In the genomic region with DNA sequence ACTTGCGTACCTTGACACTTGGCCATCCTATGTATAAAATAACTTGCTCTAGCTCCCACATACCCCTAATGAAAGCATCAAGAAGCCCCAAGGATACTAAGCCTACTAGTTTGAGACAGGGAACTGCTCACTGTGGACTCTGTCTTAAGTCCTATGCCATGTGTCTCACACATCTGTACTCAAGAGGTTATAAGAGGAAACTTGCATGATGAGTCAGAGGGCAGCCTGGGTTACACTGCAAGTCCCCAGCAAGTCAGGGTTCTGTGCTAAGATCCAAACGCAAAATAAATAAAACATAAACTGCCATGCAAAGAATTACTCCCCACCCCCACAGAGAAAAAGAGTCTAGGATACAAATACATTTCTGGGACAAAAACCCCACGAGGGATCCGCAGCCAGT, we compare ENCODE assay signal across 27 mouse cellular contexts. TPM values are rescaled to one million over a fixed set of nuclear protein-coding genes. Genes with fewer than 3 reads are reported as not detected.
DNase-seq lines count a peak whose midpoint lies in the region; ATAC-seq lines count a peak whose summit lies in the region.
"Had no signal": no experiment of that assay in that cellular context is flagged by ENCODE, and none has a peak within 500 bp of the region (broad histone marks: within the 10 kb centered on the region; RNA-seq: fewer than 3 reads in every experiment).

No protein-coding gene starts in this region.

- no peaks in the 10 kb centered on the region for H3K27me3 ChIP-seq in hindbrain, embryonic 13.5 days
- H3K27me3 ChIP-seq in hindbrain, embryonic 14.5 days (ENCODE audit: control insufficient read depth, insufficient read depth, low read length), result no peaks in the 10 kb centered on the region
- no peaks in the 10 kb centered on the region for H3K27me3 ChIP-seq in midbrain, embryonic 11.5 days (ENCODE audit: control insufficient read depth, insufficient read depth, low read length)
- H3K27me3 ChIP-seq in midbrain, embryonic 13.5 days, result 0 out of 2 replicates have a peak, but pooled peaks cover 2% of the 10 kb centered on the region
- no peaks in the 10 kb centered on the region for H3K27me3 ChIP-seq in intestine, embryonic 14.5 days (replicated peaks; ENCODE audit: control insufficient read depth, insufficient read depth, low read length)
- H3K27me3 ChIP-seq: embryonic facial prominence, embryonic 12.5 days; Patski had no signal

- H3K9me3 ChIP-seq in hindbrain, embryonic 13.5 days, result no peaks in the 10 kb centered on the region
- no peaks in the 10 kb centered on the region for H3K9me3 ChIP-seq in hindbrain, embryonic 14.5 days (ENCODE audit: control insufficient read depth, low read length)
- H3K9me3 ChIP-seq in midbrain, embryonic 11.5 days (ENCODE audit: control insufficient read depth, low read length), result no peaks in the 10 kb centered on the region
- no peaks in the 10 kb centered on the region for H3K9me3 ChIP-seq in midbrain, embryonic 13.5 days
- no peaks in the 10 kb centered on the region for H3K9me3 ChIP-seq in intestine, embryonic 14.5 days (ENCODE audit: control insufficient read depth, low read length)
- H3K9me3 ChIP-seq: embryonic facial prominence, embryonic 12.5 days; forebrain, embryonic 10.5 days; heart, embryonic 10.5 days had no signal

- no peak overlapping the region for H3K4me3 ChIP-seq in hindbrain, embryonic 13.5 days
- no peak overlapping the region for H3K4me3 ChIP-seq in hindbrain, embryonic 14.5 days (replicated peaks; ENCODE audit: low read length)
- no peak overlapping the region for H3K4me3 ChIP-seq in midbrain, embryonic 11.5 days (ENCODE audit: low read depth, low read length)
- no peak overlapping the region for H3K4me3 ChIP-seq in midbrain, embryonic 13.5 days (replicated peaks)
- H3K4me3 ChIP-seq in intestine, embryonic 14.5 days (ENCODE audit: low read depth, low read length), result no peak overlapping the region
- H3K4me3 ChIP-seq: myocyte had no signal

- H3K4me2 ChIP-seq in hindbrain, embryonic 13.5 days, result no peak overlapping the region
- H3K4me2 ChIP-seq in hindbrain, embryonic 14.5 days (replicated peaks), result no peak overlapping the region
- H3K4me2 ChIP-seq in midbrain, embryonic 11.5 days, result no peak overlapping the region
- no peak overlapping the region for H3K4me2 ChIP-seq in midbrain, embryonic 13.5 days (replicated peaks)
- H3K4me2 ChIP-seq in intestine, embryonic 14.5 days (ENCODE audit: low read length), result no peak overlapping the region

- no peak for DNase-seq in hindbrain, embryonic 14.5 days (ENCODE audit: low spot score)
- DNase-seq in midbrain, embryonic 11.5 days (ENCODE audit: low spot score, missing footprints), result peak; percentile 26
- DNase-seq in intestine, embryonic 14.5 days (ENCODE audit: low spot score), result peak; percentile 41
- DNase-seq in retina, postnatal 1 day, result no peak
- DNase-seq in layer of hippocampus, postnatal 10 days (ENCODE audit: low spot score in 2 of 2), result no peak
- DNase-seq: adrenal gland, postnatal 25 days; cerebellum, adult 18-20 months; gastrocnemius, postnatal 14 days; heart, postnatal 36 days; left cerebral cortex, postnatal 4 days; lung, postnatal 36 days; midbrain, embryonic 14.5 days; right cerebral cortex, adult 18-20 months; thymus, adult 18-20 months had no signal

- H3K4me1 ChIP-seq in hindbrain, embryonic 13.5 days (replicated peaks), result peaks cover 19% of the 10 kb centered on the region
- peaks cover 10% of the 10 kb centered on the region for H3K4me1 ChIP-seq in hindbrain, embryonic 14.5 days (replicated peaks; ENCODE audit: control insufficient read depth, insufficient read depth, low read length)
- peaks cover 12% of the 10 kb centered on the region for H3K4me1 ChIP-seq in midbrain, embryonic 11.5 days (ENCODE audit: control insufficient read depth, insufficient read depth, low read length)
- peaks cover 24% of the 10 kb centered on the region for H3K4me1 ChIP-seq in midbrain, embryonic 13.5 days (replicated peaks)
- peaks cover 3% of the 10 kb centered on the region for H3K4me1 ChIP-seq in intestine, embryonic 14.5 days (replicated peaks; ENCODE audit: control insufficient read depth, insufficient read depth, low read length)

- H3K36me3 ChIP-seq in hindbrain, embryonic 13.5 days, result peaks cover 25% of the 10 kb centered on the region
- peaks cover 20% of the 10 kb centered on the region; the same call in 1 of the 2 replicates for H3K36me3 ChIP-seq in hindbrain, embryonic 14.5 days (replicated peaks; ENCODE audit: control insufficient read depth, insufficient read depth)
- no peaks in the 10 kb centered on the region for H3K36me3 ChIP-seq in midbrain, embryonic 11.5 days (ENCODE audit: control insufficient read depth, insufficient read depth, low read length)
- peaks cover 5% of the 10 kb centered on the region; the same call in 1 of the 2 replicates for H3K36me3 ChIP-seq in midbrain, embryonic 13.5 days
- H3K36me3 ChIP-seq in intestine, embryonic 14.5 days (ENCODE audit: control insufficient read depth, insufficient read depth, low read length), result peaks cover 6% of the 10 kb centered on the region; the same call in 1 of the 2 replicates

- WGBS in hindbrain, embryonic 13.5 days, result 74% methylated on average over 4 of the region's 4 CpGs
- WGBS in hindbrain, embryonic 14.5 days, result 78% methylated on average over 4 of the region's 4 CpGs
- 74% methylated on average over 4 of the region's 4 CpGs for WGBS in midbrain, embryonic 11.5 days
- WGBS in midbrain, embryonic 13.5 days, result 81% methylated on average over 4 of the region's 4 CpGs
- WGBS in intestine, embryonic 14.5 days, result 82% methylated on average over 4 of the region's 4 CpGs

- peak overlapping the region; percentile 21; the same call in 1 of the 2 replicates for H3K9ac ChIP-seq in hindbrain, embryonic 13.5 days
- no peak overlapping the region for H3K9ac ChIP-seq in hindbrain, embryonic 14.5 days
- no peak overlapping the region for H3K9ac ChIP-seq in midbrain, embryonic 11.5 days (ENCODE audit: low read length)
- H3K9ac ChIP-seq in midbrain, embryonic 13.5 days (replicated peaks), result no peak overlapping the region
- no peak overlapping the region for H3K9ac ChIP-seq in intestine, embryonic 14.5 days (ENCODE audit: low read length)
- H3K9ac ChIP-seq: embryonic facial prominence, embryonic 12.5 days; liver, embryonic 14.5 days had no signal

- no peak for ATAC-seq in hindbrain, embryonic 13.5 days (ENCODE audit: low FRiP score)
- ATAC-seq in hindbrain, embryonic 14.5 days (ENCODE audit: low FRiP score), result no peak
- no peak for ATAC-seq in midbrain, embryonic 11.5 days (ENCODE audit: low FRiP score)
- no peak for ATAC-seq in midbrain, embryonic 13.5 days
- ATAC-seq in intestine, embryonic 14.5 days (replicated peaks; ENCODE audit: low FRiP score, low TSS enrichment, low read depth), result no peak
- ATAC-seq: activated CD4-positive, CD25-positive, alpha-beta regulatory T cell, adult 4 months; inflammation-experienced regulatory T-cells, adult 6 months; Patski had no signal

- no peak overlapping the region for H3K27ac ChIP-seq in hindbrain, embryonic 13.5 days
- no peak overlapping the region for H3K27ac ChIP-seq in hindbrain, embryonic 14.5 days
- no peak overlapping the region for H3K27ac ChIP-seq in midbrain, embryonic 11.5 days (ENCODE audit: low read depth, low read length)
- no peak overlapping the region for H3K27ac ChIP-seq in midbrain, embryonic 13.5 days
- H3K27ac ChIP-seq in intestine, embryonic 14.5 days (ENCODE audit: low read depth), result no peak overlapping the region
- H3K27ac ChIP-seq: embryonic facial prominence, embryonic 12.5 days; forebrain, embryonic 10.5 days; heart, embryonic 10.5 days; liver, embryonic 14.5 days had no signal

RNA-seq across cellular contexts. Expression of a gene that starts 1.6 kb away (rescaled TPM):
- polyA plus RNA-seq in hindbrain, embryonic 13.5 days (2015; fragmentation: Nextera tagmentation; extraction: Ambion mirVana), result 0.16 TPM in 1 of 2 replicates, not detected in the other
- not detected in 2 replicates for polyA plus RNA-seq in hindbrain, embryonic 14.5 days (2014; fragmentation: Nextera tagmentation; extraction: Ambion mirVana)
- polyA plus RNA-seq in midbrain, embryonic 11.5 days (2014; fragmentation: Nextera tagmentation; extraction: Ambion mirVana), result not detected in 2 replicates
- polyA plus RNA-seq in midbrain, embryonic 13.5 days (2015; fragmentation: Nextera tagmentation; extraction: Ambion mirVana), result 0.09 TPM in 1 of 2 replicates, not detected in the other
- 0.23 TPM in 1 of 2 replicates, not detected in the other for polyA plus RNA-seq in intestine, embryonic 14.5 days (2014; fragmentation: Nextera tagmentation; extraction: Ambion mirVana)
- not detected for total RNA-seq in layer of hippocampus, postnatal 10 days (2021)
- total RNA-seq: common myeloid progenitor, adult 5-6 weeks; left cerebral cortex, postnatal 4 days had no signal
- polyA plus RNA-seq: activated CD4-positive, CD25-positive, alpha-beta regulatory T cell, adult 4 months; embryonic facial prominence, embryonic 12.5 days; forebrain, embryonic 10.5 days; heart, embryonic 10.5 days; inflammation-experienced regulatory T-cells, adult 6 months; kidney, embryonic 16.5 days; liver, embryonic 14.5 days; midbrain, embryonic 14.5 days; myocyte had no signal

RNA-seq across cellular contexts. Expression of a gene that starts 3.1 kb away (rescaled TPM):
- 18.4 and 21.7 TPM in 2 replicates for polyA plus RNA-seq in hindbrain, embryonic 13.5 days (2015; fragmentation: Nextera tagmentation; extraction: Ambion mirVana)
- 10.6 and 13.9 TPM in 2 replicates for polyA plus RNA-seq in hindbrain, embryonic 14.5 days (2014; fragmentation: Nextera tagmentation; extraction: Ambion mirVana)
- polyA plus RNA-seq in midbrain, embryonic 11.5 days (2014; fragmentation: Nextera tagmentation; extraction: Ambion mirVana), result 11.7 and 13.6 TPM in 2 replicates
- 20.5 and 23.5 TPM in 2 replicates for polyA plus RNA-seq in midbrain, embryonic 13.5 days (2015; fragmentation: Nextera tagmentation; extraction: Ambion mirVana)
- 7.5 and 8.1 TPM in 2 replicates for polyA plus RNA-seq in intestine, embryonic 14.5 days (2014; fragmentation: Nextera tagmentation; extraction: Ambion mirVana)
- total RNA-seq in layer of hippocampus, postnatal 10 days (2021), result 10 to 100 TPM; 10.6 to 10.7 TPM

RNA-seq across cellular contexts. Expression of a gene that starts 15.0 kb away (rescaled TPM):
- polyA plus RNA-seq in hindbrain, embryonic 13.5 days (2015; fragmentation: Nextera tagmentation; extraction: Ambion mirVana), result 19.5 and 21.8 TPM in 2 replicates
- 20.1 and 21.0 TPM in 2 replicates for polyA plus RNA-seq in hindbrain, embryonic 14.5 days (2014; fragmentation: Nextera tagmentation; extraction: Ambion mirVana)
- polyA plus RNA-seq in midbrain, embryonic 11.5 days (2014; fragmentation: Nextera tagmentation; extraction: Ambion mirVana), result 6.3 and 9.5 TPM in 2 replicates
- polyA plus RNA-seq in midbrain, embryonic 13.5 days (2015; fragmentation: Nextera tagmentation; extraction: Ambion mirVana), result 21.3 and 21.5 TPM in 2 replicates
- 9.4 and 9.8 TPM in 2 replicates for polyA plus RNA-seq in intestine, embryonic 14.5 days (2014; fragmentation: Nextera tagmentation; extraction: Ambion mirVana)
- 10 to 100 TPM; 49.8 to 51.9 TPM for total RNA-seq in layer of hippocampus, postnatal 10 days (2021)

RNA-seq across cellular contexts. Expression of a gene that starts 17.7 kb away (rescaled TPM):
- 0.51 and 0.63 TPM in 2 replicates for polyA plus RNA-seq in hindbrain, embryonic 13.5 days (2015; fragmentation: Nextera tagmentation; extraction: Ambion mirVana)
- polyA plus RNA-seq in hindbrain, embryonic 14.5 days (2014; fragmentation: Nextera tagmentation; extraction: Ambion mirVana), result 0.74 and 1.2 TPM in 2 replicates
- 0.29 and 0.37 TPM in 2 replicates for polyA plus RNA-seq in midbrain, embryonic 11.5 days (2014; fragmentation: Nextera tagmentation; extraction: Ambion mirVana)
- polyA plus RNA-seq in midbrain, embryonic 13.5 days (2015; fragmentation: Nextera tagmentation; extraction: Ambion mirVana), result 0.43 and 0.71 TPM in 2 replicates
- 55.7 and 61.4 TPM in 2 replicates for polyA plus RNA-seq in intestine, embryonic 14.5 days (2014; fragmentation: Nextera tagmentation; extraction: Ambion mirVana)
- total RNA-seq in layer of hippocampus, postnatal 10 days (2021), result under 1 TPM; 0.91 to 0.98 TPM

RNA-seq across cellular contexts. Expression of a gene that starts 52.6 kb away (rescaled TPM):
- polyA plus RNA-seq in hindbrain, embryonic 13.5 days (2015; fragmentation: Nextera tagmentation; extraction: Ambion mirVana), result not detected in 2 replicates
- not detected in 2 replicates for polyA plus RNA-seq in hindbrain, embryonic 14.5 days (2014; fragmentation: Nextera tagmentation; extraction: Ambion mirVana)
- 0.04 TPM in 1 of 2 replicates, not detected in the other for polyA plus RNA-seq in midbrain, embryonic 11.5 days (2014; fragmentation: Nextera tagmentation; extraction: Ambion mirVana)
- not detected in 2 replicates for polyA plus RNA-seq in midbrain, embryonic 13.5 days (2015; fragmentation: Nextera tagmentation; extraction: Ambion mirVana)
- 2.2 and 3.5 TPM in 2 replicates for polyA plus RNA-seq in intestine, embryonic 14.5 days (2014; fragmentation: Nextera tagmentation; extraction: Ambion mirVana)
- 1 to 10 TPM; 1.1 to 1.2 TPM for total RNA-seq in layer of hippocampus, postnatal 10 days (2021)
- total RNA-seq: adrenal gland, postnatal 25 days; common myeloid progenitor, adult 5-6 weeks; gastrocnemius, postnatal 14 days; heart, postnatal 36 days; left cerebral cortex, postnatal 4 days had no signal
- polyA plus RNA-seq: activated CD4-positive, CD25-positive, alpha-beta regulatory T cell, adult 4 months; embryonic facial prominence, embryonic 12.5 days; forebrain, embryonic 10.5 days; heart, embryonic 10.5 days; midbrain, embryonic 14.5 days; myocyte; urinary bladder, adult 2 months had no signal

Comparison
In these comparisons a context has a peak if more than half of its experiments do, and no peak if none do; other contexts are left out.
1. DNase-seq: peak in midbrain, embryonic 11.5 days (single experiment) and intestine, embryonic 14.5 days (single experiment); none in hindbrain, embryonic 14.5 days (single experiment), retina, postnatal 1 day (single experiment) and layer of hippocampus, postnatal 10 days (0 of 2).